Comparison of ENCODE assay signal across 9 mouse cellular contexts in the genomic region with DNA sequence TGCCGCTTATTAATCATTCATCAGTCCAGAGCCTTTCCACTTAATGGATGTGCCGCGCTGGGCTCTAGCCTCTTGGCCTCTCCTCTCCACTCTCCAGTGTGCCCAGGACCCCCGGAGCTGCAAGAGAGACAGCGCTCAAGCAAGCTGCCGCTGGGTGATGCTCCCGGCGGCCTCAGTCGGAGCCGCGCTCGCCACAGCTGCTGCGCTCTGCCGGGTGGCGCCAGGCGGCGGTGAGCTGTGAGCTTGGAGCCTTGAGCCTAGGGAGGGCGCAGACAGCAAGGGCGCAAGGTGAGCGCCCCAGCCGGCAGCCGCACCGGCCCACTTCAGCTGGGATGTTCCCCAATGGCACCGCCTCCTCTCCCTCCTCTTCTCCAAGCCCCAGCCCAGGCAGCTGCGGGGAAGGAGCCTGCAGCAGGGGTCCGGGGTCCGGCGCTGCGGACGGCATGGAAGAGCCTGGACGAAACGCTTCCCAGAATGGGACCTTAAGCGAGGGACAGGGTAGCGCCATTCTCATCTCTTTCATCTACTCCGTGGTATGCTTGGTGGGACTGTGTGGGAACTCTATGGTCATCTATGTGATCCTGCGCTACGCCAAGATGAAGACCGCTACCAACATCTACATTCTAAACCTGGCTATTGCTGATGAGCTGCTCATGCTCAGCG. TPM values are rescaled to one million over a fixed set of nuclear protein-coding genes. Genes with fewer than 3 reads are reported as not detected.
DNase-seq lines count a peak whose midpoint lies in the region; ATAC-seq and TF ChIP-seq lines count a peak whose summit lies in the region.
"Had no signal": no experiment of that assay in that cellular context is flagged by ENCODE, and none has a peak within 500 bp of the region (broad histone marks: within the 10 kb centered on the region; RNA-seq: fewer than 3 reads in every experiment).

No protein-coding gene starts in this region.

- H3K9ac ChIP-seq in heart, postnatal 0 days (replicated peaks; ENCODE audit: low read depth, low read length), result no peak overlapping the region
- peak overlapping the region; percentile 44; the same call in 1 of the 2 replicates for H3K9ac ChIP-seq in midbrain, embryonic 12.5 days (replicated peaks)

- peaks cover 23% of the 10 kb centered on the region for H3K4me1 ChIP-seq in heart, embryonic 10.5 days
- H3K4me1 ChIP-seq in cortical plate, adult 2 months (ENCODE audit: control insufficient read depth, insufficient read depth, low read length), result no peaks in the 10 kb centered on the region
- H3K4me1 ChIP-seq in heart, postnatal 0 days (ENCODE audit: control insufficient read depth, insufficient read depth), result peaks cover 25% of the 10 kb centered on the region
- peaks cover 21% of the 10 kb centered on the region for H3K4me1 ChIP-seq in midbrain, embryonic 12.5 days

- DNase-seq in heart, embryonic 10.5 days (ENCODE audit: low spot score), result peak; percentile 75
- DNase-seq in heart, postnatal 36 days, result no peak
- DNase-seq in heart, postnatal 0 days (ENCODE audit: low spot score), result no peak
- peak; percentile 16 for DNase-seq in left cerebral cortex, adult 11 months (ENCODE audit: low spot score)
- no peak for DNase-seq in natural killer cell, adult 2 months (ENCODE audit: low spot score in 2 of 2)

- no peak overlapping the region for H3K27ac ChIP-seq in heart, embryonic 10.5 days
- H3K27ac ChIP-seq in cortical plate, adult 2 months (ENCODE audit: insufficient read depth, low read length), result peak overlapping the region; percentile 56
- H3K27ac ChIP-seq in heart, postnatal 0 days (ENCODE audit: low read depth), result no peak overlapping the region
- H3K27ac ChIP-seq in midbrain, embryonic 12.5 days (replicated peaks), result no peak overlapping the region

- under 1% methylated on average over 39 of the region's 39 CpGs for WGBS in heart, embryonic 10.5 days
- WGBS in heart, postnatal 0 days, result 2% methylated on average over 37 of the region's 39 CpGs
- under 1% methylated on average over 39 of the region's 39 CpGs for WGBS in midbrain, embryonic 12.5 days

- TF ChIP-seq POLR2A in cortical plate, adult 2 months (IDR thresholded peaks at IDR 0.05; ENCODE audit: extremely low read depth, insufficient read depth, low read length), result no peak; the same call in 1 of the 2 replicates

- TF ChIP-seq CTCF in cortical plate, adult 2 months (IDR thresholded peaks at IDR 0.05; ENCODE audit: extremely low read depth, insufficient read depth, low read length), result no peak
- no peak for TF ChIP-seq CTCF in heart, postnatal 0 days (IDR thresholded peaks at IDR 0.05; ENCODE audit: low read depth)

- H3K4me2 ChIP-seq in heart, postnatal 0 days (ENCODE audit: low read depth, low read length), result peak overlapping the region; percentile 61
- peak overlapping the region; percentile 89 for H3K4me2 ChIP-seq in midbrain, embryonic 12.5 days (replicated peaks)

- H3K27me3 ChIP-seq in heart, embryonic 10.5 days (ENCODE audit: insufficient read depth, poor library complexity, severe bottlenecking), result peaks cover 50% of the 10 kb centered on the region
- H3K27me3 ChIP-seq in heart, postnatal 0 days (ENCODE audit: control insufficient read depth, insufficient read depth, low read length), result peaks cover 31% of the 10 kb centered on the region
- peaks cover 56% of the 10 kb centered on the region for H3K27me3 ChIP-seq in midbrain, embryonic 12.5 days

- no peak for ATAC-seq in heart, postnatal 0 days (ENCODE audit: insufficient read depth, low read depth)
- peak; percentile 63 for ATAC-seq in midbrain, embryonic 12.5 days (ENCODE audit: low FRiP score, low read depth)
- ATAC-seq in monocyte, adult 5-6 weeks (replicated peaks; ENCODE audit: insufficient number of reproducible peaks, low FRiP score, low TSS enrichment, poor library complexity, severe bottlenecking), result no peak

- H3K4me3 ChIP-seq in heart, embryonic 10.5 days, result peak overlapping the region; percentile 65
- peak overlapping the region; percentile 64 for H3K4me3 ChIP-seq in cortical plate, adult 2 months (ENCODE audit: insufficient read depth, low read length)
- H3K4me3 ChIP-seq in heart, postnatal 0 days (ENCODE audit: low read depth, low read length), result peak overlapping the region; percentile 47
- peak overlapping the region; percentile 51 for H3K4me3 ChIP-seq in midbrain, embryonic 12.5 days

- H3K9me3 ChIP-seq in heart, embryonic 10.5 days, result no peaks in the 10 kb centered on the region
- H3K9me3 ChIP-seq in heart, postnatal 0 days (replicated peaks; ENCODE audit: control insufficient read depth, low read length), result no peaks in the 10 kb centered on the region
- H3K9me3 ChIP-seq in midbrain, embryonic 12.5 days, result no peaks in the 10 kb centered on the region

- no peak for TF ChIP-seq EP300 in heart, postnatal 0 days (IDR thresholded peaks at IDR 0.05; ENCODE audit: low read depth)

- intact Hi-C loops in heart, postnatal 36 days (cut with DNase I), result loop anchor here (5.0 to 10.0 kb wide), 3 partner anchors 112 to 422 kb away; no protein-coding TSS in a partner anchor

- H3K36me3 ChIP-seq in heart, embryonic 10.5 days, result no peaks in the 10 kb centered on the region
- no peaks in the 10 kb centered on the region for H3K36me3 ChIP-seq in heart, postnatal 0 days (replicated peaks; ENCODE audit: control insufficient read depth, insufficient read depth, low read length)
- H3K36me3 ChIP-seq in midbrain, embryonic 12.5 days, result no peaks in the 10 kb centered on the region

RNA-seq across cellular contexts. Expression of a gene that starts 0.8 kb away (rescaled TPM):
- 0.20 TPM in 1 of 2 replicates, not detected in the other for polyA plus RNA-seq in heart, embryonic 10.5 days (2016; fragmentation: Nextera tagmentation; extraction: Ambion mirVana)
- total RNA-seq in heart, postnatal 36 days (2021), result under 1 TPM in 1 of 2 experiments, not detected in 1; 0.14 TPM
- polyA plus RNA-seq in cortical plate, adult 2 months (2012; rRNA removed), result 18.0 and 20.4 TPM in 2 replicates
- 2.8 TPM in 1 of 2 replicates, not detected in the other for total RNA-seq in heart, postnatal 0 days (2014; rRNA removed; ENCODE audit: low replicate concordance)
- polyA plus RNA-seq in heart, postnatal 0 days (2015; fragmentation: Nextera tagmentation; extraction: Ambion mirVana), result 0.11 TPM in 1 of 2 replicates, not detected in the other
- polyA plus RNA-seq in midbrain, embryonic 12.5 days (2016; fragmentation: Nextera tagmentation; extraction: Ambion mirVana), result 0.76 and 0.79 TPM in 2 replicates
- total RNA-seq in monocyte, adult 5-6 weeks (2017), result not detected in 3 replicates

RNA-seq across cellular contexts. Expression of a gene that starts 56.7 kb away (rescaled TPM):
- 7.4 and 7.7 TPM in 2 replicates for polyA plus RNA-seq in heart, embryonic 10.5 days (2016; fragmentation: Nextera tagmentation; extraction: Ambion mirVana)
- total RNA-seq in heart, postnatal 36 days (2021), result 10 to 100 TPM; 15.3 to 19.0 TPM
- polyA plus RNA-seq in cortical plate, adult 2 months (2012; rRNA removed), result 2.7 and 3.2 TPM in 2 replicates
- total RNA-seq in heart, postnatal 0 days (2014; rRNA removed; ENCODE audit: low replicate concordance), result 30.8 and 34.3 TPM in 2 replicates
- 16.0 and 16.1 TPM in 2 replicates for polyA plus RNA-seq in heart, postnatal 0 days (2015; fragmentation: Nextera tagmentation; extraction: Ambion mirVana)
- polyA plus RNA-seq in midbrain, embryonic 12.5 days (2016; fragmentation: Nextera tagmentation; extraction: Ambion mirVana), result 6.7 and 7.4 TPM in 2 replicates
- not detected in 3 replicates for total RNA-seq in monocyte, adult 5-6 weeks (2017)
- total RNA-seq: MEL had no signal

Comparison
In these comparisons a context has a peak if more than half of its experiments do, and no peak if none do; other contexts are left out.
1. DNase-seq: peak in heart, embryonic 10.5 days (single experiment) and left cerebral cortex, adult 11 months (single experiment); none in heart, postnatal 36 days (0 of 2), heart, postnatal 0 days (single experiment) and natural killer cell, adult 2 months (0 of 2).
2. RNA of a gene that starts 0.8 kb away (polyA plus RNA-seq): 18.0 to 20.4 TPM in cortical plate, adult 2 months; 0.76 to 0.79 TPM in midbrain, embryonic 12.5 days, 0.11 TPM in heart, postnatal 0 days and 0.20 TPM in heart, embryonic 10.5 days; every median in the first group is over 10 times any median in the second.
3. Peak in every context shown above with its lines, with median percentiles within 50 percentile points of each other: H3K4me3 ChIP-seq.